Mouse (Mus musculus) MEL (cell line): ENCODE measurements around the gene Iscu. TPM values are rescaled to one million over a fixed set of nuclear protein-coding genes. Genes with fewer than 3 reads are reported as not detected.

Source experiments
- DNase-seq: peaks from one replicate; pipeline ENCODE4 v3.0.0; 2011; ENCODE audit warnings: low read depth, low spot score
- H3K27ac ChIP-seq: 2 replicates; pipeline ENCODE4 v1.5.1; 2012; ENCODE audit warnings: low read depth, mild to moderate bottlenecking, control low read depth, low read length, moderate library complexity; ENCODE audit not compliant: control insufficient read depth
- H3K27me3 ChIP-seq, 2 experiments: fragments of 150-350 bp in 1 of 2; sonication (generic) in 1 of 2; 2 replicates each; pipeline ENCODE4 v1.6.1; 2012; ENCODE audit warnings: low read length in 2 of 2, mild to moderate bottlenecking in 2 of 2, improper control_type of control experiment in 1 of 2, moderate library complexity in 1 of 2; ENCODE audit not compliant: insufficient read depth in 2 of 2, control insufficient read depth in 1 of 2
- H3K36me3 ChIP-seq, 2 experiments: 2 replicates each; pipeline ENCODE4 v1.6.1; 2012 to 2014; ENCODE audit warnings: low read length in 2 of 2, improper control_type of control experiment in 1 of 2, inconsistent platforms in 1 of 2, mild to moderate bottlenecking in 1 of 2; ENCODE audit not compliant: insufficient read depth in 2 of 2, control insufficient read depth in 1 of 2
- H3K4me1 ChIP-seq, 2 experiments: fragments of 150-350 bp in 1 of 2; sonication (generic) in 1 of 2; 2 replicates each; pipeline ENCODE4 v1.6.1; 2012; ENCODE audit warnings: low read length in 2 of 2, improper control_type of control experiment in 1 of 2, mild to moderate bottlenecking in 1 of 2; ENCODE audit not compliant: insufficient read depth in 2 of 2, control insufficient read depth in 1 of 2
- H3K4me3 ChIP-seq, 2 experiments: fragments of 150-350 bp in 1 of 2; sonication (generic) in 1 of 2; 2 replicates each; pipeline ENCODE4 v1.5.1; 2012; ENCODE audit warnings: low read depth in 2 of 2, low read length in 2 of 2, mild to moderate bottlenecking in 2 of 2, moderate library complexity in 2 of 2, control low read depth in 1 of 2, improper control_type of control experiment in 1 of 2; ENCODE audit not compliant: control insufficient read depth in 1 of 2, insufficient read depth in 1 of 2
- H3K79me2 ChIP-seq: 2 replicates; pipeline ENCODE4 v1.6.1; 2012; ENCODE audit warnings: mild to moderate bottlenecking, low read length, moderate library complexity; ENCODE audit not compliant: control insufficient read depth, poor library complexity, insufficient read depth
- H3K9ac ChIP-seq: 2 replicates; pipeline ENCODE4 v1.6.1; 2012; ENCODE audit warnings: low read depth, mild to moderate bottlenecking, control low read depth, low read length, moderate library complexity; ENCODE audit not compliant: control insufficient read depth, poor library complexity, severe bottlenecking
- H3K9me3 ChIP-seq: fragments of 150-350 bp; sonication (generic); replicated peaks from 2 replicates; pipeline ENCODE4 v1.6.1; 2012; ENCODE audit warnings: mild to moderate bottlenecking, low read length, improper control_type of control experiment, moderate library complexity; ENCODE audit not compliant: insufficient read depth
- CHD2 ChIP-seq: IDR thresholded peaks from 2 replicates; pipeline ENCODE4 v1.6.1; 2011; ENCODE audit warnings: low read length, improper control_type of control experiment
- CTCF ChIP-seq, 3 experiments: IDR thresholded peaks in 2 of 3; conservative IDR thresholded peaks in 1 of 3; 2 replicates each; pipeline ENCODE4 v1.5.1; 2011 to 2012; ENCODE audit warnings: low read length in 3 of 3, low read depth in 2 of 3, mild to moderate bottlenecking in 2 of 3, improper control_type of control experiment in 1 of 3, inconsistent platforms in 1 of 3, mixed read lengths in 1 of 3, moderate library complexity in 1 of 3; ENCODE audit not compliant: control insufficient read depth in 1 of 3, insufficient read depth in 1 of 3, poor library complexity in 1 of 3, severe bottlenecking in 1 of 3
- EP300 ChIP-seq, 2 experiments: IDR thresholded peaks; 2 replicates each; pipeline ENCODE4 v1.6.1; 2011; ENCODE audit warnings: improper control_type of control experiment in 2 of 2, low read length in 2 of 2, low read depth in 1 of 2, mild to moderate bottlenecking in 1 of 2
- ETS1 ChIP-seq: IDR thresholded peaks from 2 replicates; pipeline ENCODE4 v1.6.1; 2012; ENCODE audit warnings: low read depth, mild to moderate bottlenecking, inconsistent platforms, low read length, improper control_type of control experiment, moderate library complexity
- HCFC1 ChIP-seq: IDR thresholded peaks from 2 replicates; pipeline ENCODE4 v1.6.1; 2012; ENCODE audit warnings: low read depth, mild to moderate bottlenecking, inconsistent platforms, low read length, improper control_type of control experiment, moderate library complexity
- MAFK ChIP-seq: IDR thresholded peaks from 2 replicates; pipeline ENCODE4 v1.6.1; 2011; ENCODE audit warnings: low read depth, mild to moderate bottlenecking, low read length, improper control_type of control experiment, borderline replicate concordance
- MEF2A ChIP-seq: IDR thresholded peaks from 2 replicates; pipeline ENCODE4 v1.6.1; 2014; ENCODE audit warnings: low read depth, mild to moderate bottlenecking, inconsistent platforms, low read length, improper control_type of control experiment; ENCODE audit not compliant: poor library complexity, insufficient replicate concordance, severe bottlenecking; ENCODE audit errors: extremely low read depth
- MYB ChIP-seq: IDR thresholded peaks from 2 replicates; pipeline ENCODE4 v1.6.1; 2011; ENCODE audit warnings: mild to moderate bottlenecking, low read depth, low read length, improper control_type of control experiment
- NELFE ChIP-seq: IDR thresholded peaks from 2 replicates; pipeline ENCODE4 v1.6.1; 2011; ENCODE audit warnings: low read depth, low read length, improper control_type of control experiment
- POLR2AphosphoS2 ChIP-seq: IDR thresholded peaks from 2 replicates; pipeline ENCODE4 v1.6.1; 2011; ENCODE audit warnings: low read length, improper control_type of control experiment
- POLR2AphosphoS5 ChIP-seq: IDR thresholded peaks from 2 replicates; pipeline ENCODE4 v1.6.1; 2012; ENCODE audit warnings: low read depth, borderline replicate concordance, mild to moderate bottlenecking, inconsistent platforms, low read length, moderate library complexity, mixed read lengths
- RCOR1 ChIP-seq: IDR thresholded peaks from 2 replicates; pipeline ENCODE4 v1.6.1; 2012; ENCODE audit warnings: low read depth, mild to moderate bottlenecking, inconsistent platforms, low read length, improper control_type of control experiment
- SIN3A ChIP-seq: IDR thresholded peaks from 2 replicates; pipeline ENCODE4 v1.6.1; 2012; ENCODE audit warnings: low read length, improper control_type of control experiment, inconsistent platforms
- TCF12 ChIP-seq: IDR thresholded peaks from 2 replicates; pipeline ENCODE4 v1.6.1; 2014; ENCODE audit warnings: low read depth, mild to moderate bottlenecking, inconsistent platforms, low read length, improper control_type of control experiment, moderate library complexity
- ZMIZ1 ChIP-seq: IDR thresholded peaks from 2 replicates; pipeline ENCODE4 v1.6.1; 2012; ENCODE audit warnings: low read depth, mild to moderate bottlenecking, inconsistent platforms, low read length, improper control_type of control experiment, moderate library complexity
- polyA plus RNA-seq, 2 experiments: library from polyadenylated mRNA; stranded (reverse) in 1 of 2; unstranded in 1 of 2; fragments of >175 nt in 1 of 2; fragments of >200 nt in 1 of 2; gene quantifications; 2 replicates each; pipeline versions ENCODE4 v1.2.1 to v1.2.4; 2012; ENCODE audit warnings: low replicate concordance in 2 of 2, low read depth in 1 of 2; ENCODE audit not compliant: insufficient read length in 2 of 2, insufficient read depth in 1 of 2, missing spikeins in 1 of 2
- total RNA-seq: library from RNA; depleted of rRNA; stranded (reverse); fragments of 300-350 nt; gene quantifications from 2 replicates; pipeline ENCODE4 v1.2.3, GENCODE M21; 2012

The Iscu gene
- total and polyA plus RNA-seq, 3 experiments = 95.7 to 150 TPM; not detected in 1

- no peaks in the 10 kb centered on the region for H3K4me1 ChIP-seq
- H3K79me2 ChIP-seq = no peaks in the 10 kb centered on the region
- no peak overlapping the region for H3K9ac ChIP-seq
- no peak overlapping the region for H3K27ac ChIP-seq
- no peak overlapping the region for H3K4me3 ChIP-seq
- TF ChIP-seq ETS1 (no peak), RCOR1 (no peak), CTCF (IDR thresholded peaks at IDR 0.05 in 2 of 3, conservative IDR thresholded peaks at IDR 0.05 in 1 of 3; ENCODE audit: control insufficient read depth in 1 of 3, insufficient read depth in 1 of 3, low read depth in 2 of 3, low read length in 3 of 3, poor library complexity in 1 of 3, severe bottlenecking in 1 of 3) (no peak), TCF12 (no peak), MYB (no peak)
- TF ChIP-seq, all 39 proteins: peak for 0
- no peaks in the 10 kb centered on the region for H3K36me3 ChIP-seq
- no peaks in the 10 kb centered on the region for H3K9me3 ChIP-seq
- no peaks in the 10 kb centered on the region; a peak in 1 of 4 replicates for H3K27me3 ChIP-seq
- no peak for DNase-seq
These were observed 35.6 kb downstream of the Iscu start for GRCm38 (mm10) chr5:113808177-113808576.

GRCm38 (mm10) chr5:113810111-113810510 is 37.6 kb downstream of the Iscu start:
- no peak overlapping the region for H3K9ac ChIP-seq
- no peak overlapping the region for H3K27ac ChIP-seq
- H3K4me1 ChIP-seq = no peaks in the 10 kb centered on the region
- no peaks in the 10 kb centered on the region for H3K79me2 ChIP-seq
- TF ChIP-seq POLR2AphosphoS5 = no peak
- no peak for TF ChIP-seq ZMIZ1
- TF ChIP-seq EP300 (IDR thresholded peaks at IDR 0.05; ENCODE audit: low read depth in 1 of 2, low read length in 2 of 2) = no peak
- no peak for TF ChIP-seq CTCF (IDR thresholded peaks at IDR 0.05 in 2 of 3, conservative IDR thresholded peaks at IDR 0.05 in 1 of 3; ENCODE audit: control insufficient read depth in 1 of 3, insufficient read depth in 1 of 3, low read depth in 2 of 3, low read length in 3 of 3, poor library complexity in 1 of 3, severe bottlenecking in 1 of 3)
- no peak for TF ChIP-seq NELFE
- TF ChIP-seq MEF2A = no peak
- no peak for TF ChIP-seq MAFK
- TF ChIP-seq SIN3A = no peak
- no peak for TF ChIP-seq CHD2
- TF ChIP-seq POLR2AphosphoS2 = no peak
- TF ChIP-seq HCFC1 = no peak
- no peaks in the 10 kb centered on the region for H3K9me3 ChIP-seq
- DNase-seq = no peak
- no peaks in the 10 kb centered on the region for H3K36me3 ChIP-seq
- H3K27me3 ChIP-seq = no peaks in the 10 kb centered on the region; a peak in 1 of 4 replicates
- no peak overlapping the region for H3K4me3 ChIP-seq
